10 mouse cellular contexts compared by ENCODE assay signal in the genomic region with DNA sequence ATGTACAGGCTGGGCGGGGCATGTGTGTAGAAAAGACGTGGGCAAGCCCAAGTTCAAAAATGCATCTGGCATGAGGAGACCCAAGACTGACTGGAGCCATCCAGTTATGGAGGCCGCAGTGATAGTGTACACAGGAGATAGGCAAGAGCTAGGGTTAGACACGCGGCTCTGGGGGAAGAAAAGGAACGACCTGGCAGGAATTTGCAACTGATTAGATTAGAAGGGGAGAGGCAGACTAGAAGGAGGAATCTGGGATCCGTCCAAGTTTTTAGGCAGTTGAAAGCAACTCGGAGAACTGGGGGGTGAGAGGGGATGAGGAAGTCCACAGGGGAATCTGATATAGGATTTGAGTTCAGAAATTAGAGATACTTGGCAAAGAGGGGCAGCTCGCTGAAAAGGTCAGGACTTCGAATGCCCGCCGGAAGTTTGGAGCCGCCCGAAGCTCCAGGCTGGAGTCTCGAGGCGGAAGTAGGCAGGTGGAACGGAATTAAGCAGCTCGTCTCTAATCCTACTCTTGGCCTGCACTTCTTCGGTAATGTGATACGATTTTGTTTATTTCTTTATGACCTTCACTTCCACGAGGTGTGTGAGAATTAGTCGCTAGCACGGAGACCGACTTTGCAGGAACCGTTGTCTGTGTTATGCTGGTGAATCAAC. TPM values are rescaled to one million over a fixed set of nuclear protein-coding genes. Genes with fewer than 3 reads are reported as not detected.
A peak's percentile ranks its signal among the peaks of the same experiment; 100 is the strongest.
DNase-seq lines count a peak whose midpoint lies in the region; ATAC-seq lines count a peak whose summit lies in the region.
"Had no signal": no experiment of that assay in that cellular context is flagged by ENCODE, and none has a peak within 500 bp of the region (broad histone marks: within the 10 kb centered on the region; RNA-seq: fewer than 3 reads in every experiment).

No protein-coding gene starts in this region.

- H3K4me3 ChIP-seq in heart, embryonic 12.5 days: peak overlapping the region; percentile 26
- peak overlapping the region; percentile 27 for H3K4me3 ChIP-seq in stomach, embryonic 16.5 days (replicated peaks; ENCODE audit: low read length)
- H3K4me3 ChIP-seq: neural tube, embryonic 12.5 days had no signal

- peak overlapping the region; percentile 63; the same call in 1 of the 2 replicates for H3K27ac ChIP-seq in heart, embryonic 12.5 days (ENCODE audit: poor library complexity, severe bottlenecking)
- H3K27ac ChIP-seq in stomach, embryonic 16.5 days (ENCODE audit: low read length): no peak overlapping the region
- H3K27ac ChIP-seq: neural tube, embryonic 12.5 days had no signal

- intact Hi-C loops in heart, postnatal 25 days (cut with DNase I): no loop called here

- WGBS in heart, embryonic 12.5 days: 20% methylated on average over 25 of the region's 25 CpGs
- 31% methylated on average over 25 of the region's 25 CpGs for WGBS in stomach, embryonic 16.5 days

- ATAC-seq in heart, embryonic 12.5 days (ENCODE audit: insufficient number of reproducible peaks, low FRiP score): no peak
- no peak for ATAC-seq in stomach, embryonic 16.5 days (ENCODE audit: insufficient read depth, low FRiP score)

- peak overlapping the region; percentile 3; the same call in 1 of the 2 replicates for H3K9ac ChIP-seq in heart, embryonic 12.5 days
- H3K9ac ChIP-seq in stomach, embryonic 16.5 days (ENCODE audit: low read length): peak overlapping the region; percentile 38; the same call in 1 of the 2 replicates
- H3K9ac ChIP-seq: neural tube, embryonic 12.5 days had no signal

- H3K4me1 ChIP-seq in heart, embryonic 12.5 days (replicated peaks): peaks cover 33% of the 10 kb centered on the region
- peaks cover 13% of the 10 kb centered on the region for H3K4me1 ChIP-seq in stomach, embryonic 16.5 days (ENCODE audit: control insufficient read depth, insufficient read depth, low read length)

- H3K27me3 ChIP-seq in heart, embryonic 12.5 days (replicated peaks): no peaks in the 10 kb centered on the region
- no peaks in the 10 kb centered on the region for H3K27me3 ChIP-seq in stomach, embryonic 16.5 days (ENCODE audit: control insufficient read depth, insufficient read depth, low read length)
- H3K27me3 ChIP-seq: neural tube, embryonic 12.5 days had no signal

- no peaks in the 10 kb centered on the region for H3K9me3 ChIP-seq in heart, embryonic 12.5 days (replicated peaks)
- H3K9me3 ChIP-seq in stomach, embryonic 16.5 days (replicated peaks; ENCODE audit: control insufficient read depth, low read length): no peaks in the 10 kb centered on the region
- H3K9me3 ChIP-seq: neural tube, embryonic 12.5 days had no signal

- H3K36me3 ChIP-seq in heart, embryonic 12.5 days: no peaks in the 10 kb centered on the region
- no peaks in the 10 kb centered on the region for H3K36me3 ChIP-seq in stomach, embryonic 16.5 days (ENCODE audit: control insufficient read depth, insufficient read depth, low read length)
- H3K36me3 ChIP-seq: neural tube, embryonic 12.5 days had no signal

- peak; percentile 93 for DNase-seq in heart, adult 11 months
- no peak for DNase-seq in heart, postnatal 25 days (ENCODE audit: low spot score)
- peak; percentile 35 to 55 for DNase-seq in kidney, postnatal 4 days
- DNase-seq in thymus, postnatal 36 days: no peak
- no peak for DNase-seq in thymus, postnatal 0 days (ENCODE audit: low spot score)
- no peak for DNase-seq in cerebellum, postnatal 4 days (ENCODE audit: low spot score in 2 of 2)
- DNase-seq: cerebellum, adult 2 months had no signal

- peak overlapping the region; percentile 62 for H3K4me2 ChIP-seq in heart, embryonic 12.5 days
- peak overlapping the region; percentile 52 for H3K4me2 ChIP-seq in stomach, embryonic 16.5 days (ENCODE audit: low read depth, low read length)
- H3K4me2 ChIP-seq: neural tube, embryonic 12.5 days had no signal

RNA-seq across cellular contexts. Expression of gene Wwc2, which starts 4.0 kb away (rescaled TPM):
- total RNA-seq in heart, postnatal 25 days (2021): 10 to 100 TPM; 25.0 to 28.2 TPM
- polyA plus RNA-seq in heart, embryonic 12.5 days (2016; fragmentation: Nextera tagmentation; extraction: Ambion mirVana): 22.1 and 23.9 TPM in 2 replicates
- polyA plus RNA-seq in stomach, embryonic 16.5 days (2015; fragmentation: Nextera tagmentation; extraction: Ambion mirVana): 7.2 and 8.0 TPM in 2 replicates
- 1.3 and 1.8 TPM in 2 replicates for polyA plus RNA-seq in thymus, postnatal 0 days (2015; fragmentation: Nextera tagmentation; extraction: Ambion mirVana)

Comparison
In these comparisons a context has a peak if more than half of its experiments do, and no peak if none do; other contexts are left out.
1. DNase-seq: peak in heart, adult 11 months (single experiment) and kidney, postnatal 4 days (2 of 2); none in heart, postnatal 25 days (single experiment), thymus, postnatal 36 days (0 of 2), thymus, postnatal 0 days (single experiment) and cerebellum, postnatal 4 days (0 of 2).